Mouse (Mus musculus) liver, embryonic 14.5 days (tissue): ENCODE data around the gene Serpina9.

Experiments used
- CTCF ChIP-seq: IDR thresholded peaks from 2 replicates; pipeline ENCODE4 v1.5.1; 2016; ENCODE audit warnings: antibody characterized with exemption, low read depth, control low read depth
- EP300 ChIP-seq: IDR thresholded peaks from 2 replicates; pipeline ENCODE4 v1.6.1; 2016; ENCODE audit warnings: antibody characterized with exemption, low read depth

DNA sequence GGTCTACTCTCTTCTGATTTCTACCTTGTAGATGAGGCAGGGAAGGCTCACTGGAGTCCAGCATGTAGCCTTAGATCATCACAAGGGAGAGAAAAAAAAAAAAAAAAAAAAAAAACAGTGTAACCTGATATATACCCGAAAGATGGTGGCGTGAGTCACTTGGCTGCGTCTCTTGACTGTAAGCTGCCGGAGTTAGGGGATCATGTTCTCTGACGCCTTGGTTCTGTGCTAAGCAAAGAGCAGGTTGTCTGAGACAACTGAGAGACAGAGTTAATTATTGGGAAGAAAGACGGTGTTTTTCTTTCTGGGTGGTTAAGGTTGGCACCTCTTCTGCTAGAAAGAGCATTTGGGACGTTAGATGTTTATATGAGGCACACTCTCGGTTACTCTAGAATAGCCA, 50.7 kb downstream of the Serpina9 start:
- TF ChIP-seq CTCF, result no peak
- no peak for TF ChIP-seq EP300
